In the genomic region with DNA sequence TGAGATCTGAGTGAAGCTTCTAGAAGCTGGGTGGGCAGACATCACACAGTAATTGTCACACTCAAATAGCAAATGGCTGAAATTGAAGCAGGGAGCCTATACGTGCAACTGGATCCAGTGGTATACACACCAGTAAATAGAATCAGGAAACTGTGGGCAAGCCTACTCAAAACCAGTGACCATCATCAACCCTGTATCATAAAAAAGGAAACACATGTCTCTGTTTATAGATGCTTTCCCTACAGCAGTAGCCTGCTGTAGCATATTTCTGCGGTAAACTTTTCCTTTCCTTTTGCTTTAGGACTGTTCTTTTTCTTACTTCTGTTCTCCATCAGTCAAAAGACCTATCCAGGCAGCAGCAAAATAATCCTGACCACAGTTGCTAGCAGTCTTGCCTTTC, we compare ENCODE assay signal across 23 mouse cellular contexts. TPM values are rescaled to one million over a fixed set of nuclear protein-coding genes. Genes with fewer than 3 reads are reported as not detected.
DNase-seq lines count a peak whose midpoint lies in the region; ATAC-seq lines count a peak whose summit lies in the region.
"Had no signal": no experiment of that assay in that cellular context is flagged by ENCODE, and none has a peak within 500 bp of the region (broad histone marks: within the 10 kb centered on the region; RNA-seq: fewer than 3 reads in every experiment).

No protein-coding gene starts in this region.

- H3K9me3 ChIP-seq in megakaryocyte, embryonic 14.5 days, result peaks cover 6% of the 10 kb centered on the region; the same call in 1 of the 2 replicates
- H3K9me3 ChIP-seq: embryonic facial prominence, embryonic 13.5 days; embryonic facial prominence, embryonic 15.5 days; forebrain, embryonic 10.5 days; forebrain, embryonic 12.5 days had no signal

- H3K4me3 ChIP-seq in megakaryocyte, embryonic 14.5 days (replicated peaks), result peak overlapping the region; percentile 52
- H3K4me3 ChIP-seq: embryonic facial prominence, embryonic 13.5 days; embryonic facial prominence, embryonic 15.5 days; erythroblast, embryonic 14.5 days; forebrain, embryonic 10.5 days; forebrain, embryonic 12.5 days had no signal

- no peak for ATAC-seq in megakaryocyte, adult 5-6 weeks (ENCODE audit: poor library complexity, severe bottlenecking)
- ATAC-seq in hematopoietic stem cell, adult 5-6 weeks (replicated peaks in 1 of 2; ENCODE audit: insufficient read depth in 1 of 2, low FRiP score in 2 of 2, low TSS enrichment in 1 of 2, low read depth in 1 of 2, poor library complexity in 2 of 2, severe bottlenecking in 2 of 2), result peak; percentile 29 to 37; a peak in 1 of 4 replicates
- ATAC-seq: forebrain, embryonic 14.5 days had no signal

- no peak for DNase-seq in kidney, postnatal 36 days
- DNase-seq in left cerebral cortex, adult 18-20 months (ENCODE audit: low spot score in 2 of 2), result no peak
- DNase-seq: adrenal gland, adult 2 months; adrenal gland, postnatal 10 days; adrenal gland, postnatal 36 days; cerebellum, adult 11-12 months; cerebellum, adult 2 months; cerebellum, adult 9-10 months; cerebellum, postnatal 10 days; cerebellum, postnatal 25 days; embryo, embryonic 11 days had no signal

- H3K36me3 ChIP-seq in megakaryocyte, embryonic 14.5 days (replicated peaks; ENCODE audit: low read length), result peaks cover 37% of the 10 kb centered on the region
- H3K36me3 ChIP-seq: embryonic facial prominence, embryonic 13.5 days; embryonic facial prominence, embryonic 15.5 days; forebrain, embryonic 10.5 days; forebrain, embryonic 12.5 days had no signal

- no peaks in the 10 kb centered on the region for H3K27me3 ChIP-seq in megakaryocyte, embryonic 14.5 days (replicated peaks)
- H3K27me3 ChIP-seq: embryonic facial prominence, embryonic 13.5 days; embryonic facial prominence, embryonic 15.5 days; forebrain, embryonic 12.5 days had no signal

- peaks cover 65% of the 10 kb centered on the region for H3K4me1 ChIP-seq in megakaryocyte, embryonic 14.5 days
- H3K4me1 ChIP-seq: embryonic facial prominence, embryonic 13.5 days; embryonic facial prominence, embryonic 15.5 days; forebrain, embryonic 10.5 days had no signal

RNA-seq across cellular contexts. Expression of gene Tmc1, which starts 25.2 kb away (rescaled TPM):
- polyA plus RNA-seq in megakaryocyte, embryonic 14.5 days (2012; ENCODE audit: insufficient read depth, low replicate concordance), result 0.26 TPM in 1 of 2 replicates, not detected in the other
- not detected in 2 replicates for total RNA-seq in megakaryocyte, adult 5-6 weeks (2015)
- total RNA-seq in megakaryocyte, adult 5-6 weeks (2017), result not detected in 2 replicates
- total RNA-seq in hematopoietic stem cell, adult 5-6 weeks (2017), result 0.44 TPM in 1 of 2 replicates, not detected in the other
- under 1 TPM; 0.40 to 0.52 TPM for total RNA-seq in left cerebral cortex, adult 18-20 months (2021)
- total RNA-seq: adrenal gland, adult 2 months; MEL had no signal
- polyA plus RNA-seq: C2C12; erythroblast, embryonic 14.5 days; forebrain, embryonic 14.5 days; forebrain, embryonic 16.5 days had no signal
